Mouse (Mus musculus): ENCODE results near the gene Fam92a. TPM values are rescaled to one million over a fixed set of nuclear protein-coding genes. Genes with fewer than 3 reads are reported as not detected.
A peak's percentile ranks its signal among the peaks of the same experiment; 100 is the strongest.
"Not testable (repeated sequence)": the region's sequence is repeated elsewhere in the genome, so short reads cannot be mapped to it uniquely, and the experiment has no call there.

The Fam92a gene
- polyA plus RNA-seq (2011; ENCODE audit: insufficient read length, low read depth, missing spikeins): 73.5 and 102 TPM in 2 replicates

- TF ChIP-seq CTCF (IDR thresholded peaks at IDR 0.05; ENCODE audit: borderline replicate concordance, insufficient read depth, low read length) (no peak), POLR2A (IDR thresholded peaks at IDR 0.05; ENCODE audit: low read depth, low read length) (peak; percentile 57)
- peak within 1 kb of the TSS; percentile 54; the same call in 1 of the 2 replicates for H3K27ac ChIP-seq (ENCODE audit: insufficient read depth, low read length)
- peak within 1 kb of the TSS; percentile 96 for H3K4me3 ChIP-seq (ENCODE audit: insufficient read depth, low read length)
- peaks cover 5% of the 10 kb centered on the region; the same call in 1 of the 2 replicates for H3K4me1 ChIP-seq (ENCODE audit: control insufficient read depth, insufficient read depth, low read length)
Observed at GRCm38 (mm10) chr4:12171318-12172091, at the start of gene Fam92a. Gene Fam92a, minus strand, starts transcription at chr4:12172015.

GRCm38 (mm10) chr4:12178992-12179391 is 7.2 kb upstream of the Fam92a start:
- Histone ChIP-seq H3K27ac (ENCODE audit: insufficient read depth, low read length) (no peak overlapping the region), H3K4me3 (ENCODE audit: insufficient read depth, low read length) (no peak overlapping the region), H3K4me1 (ENCODE audit: control insufficient read depth, insufficient read depth, low read length) (no peaks in the 10 kb centered on the region)
- TF ChIP-seq CTCF (IDR thresholded peaks at IDR 0.05; ENCODE audit: borderline replicate concordance, insufficient read depth, low read length) (no peak), POLR2A (IDR thresholded peaks at IDR 0.05; ENCODE audit: low read depth, low read length) (no peak)

GRCm38 (mm10) chr4:12170986-12171317 is 863 bp downstream of the Fam92a start:
- H3K27ac ChIP-seq (ENCODE audit: insufficient read depth, low read length): peak overlapping the region; percentile 54; the same call in 1 of the 2 replicates
- H3K4me3 ChIP-seq (ENCODE audit: insufficient read depth, low read length): peak overlapping the region; percentile 96
- no peak for TF ChIP-seq CTCF (IDR thresholded peaks at IDR 0.05; ENCODE audit: borderline replicate concordance, insufficient read depth, low read length)
- TF ChIP-seq POLR2A (IDR thresholded peaks at IDR 0.05; ENCODE audit: low read depth, low read length): no peak
- peaks cover 5% of the 10 kb centered on the region; the same call in 1 of the 2 replicates for H3K4me1 ChIP-seq (ENCODE audit: control insufficient read depth, insufficient read depth, low read length)

- Histone ChIP-seq H3K27ac (ENCODE audit: insufficient read depth, low read length) (no peak overlapping the region), H3K4me1 (ENCODE audit: control insufficient read depth, insufficient read depth, low read length) (no peaks in the 10 kb centered on the region), H3K4me3 (ENCODE audit: insufficient read depth, low read length) (no peak overlapping the region)
- TF ChIP-seq CTCF (IDR thresholded peaks at IDR 0.05; ENCODE audit: borderline replicate concordance, insufficient read depth, low read length) (no peak), POLR2A (IDR thresholded peaks at IDR 0.05; ENCODE audit: low read depth, low read length) (no peak)
Observed at GRCm38 (mm10) chr4:12147660-12148059, 24.2 kb downstream of the Fam92a start.

GRCm38 (mm10) chr4:12141516-12141915 is 30.3 kb downstream of the Fam92a start:
- not testable (repeated sequence) for H3K4me1 ChIP-seq (ENCODE audit: control insufficient read depth, insufficient read depth, low read length); H3K4me3 ChIP-seq (ENCODE audit: insufficient read depth, low read length); H3K27ac ChIP-seq (ENCODE audit: insufficient read depth, low read length)

GRCm38 (mm10) chr4:12140592-12141062 is 31.2 kb downstream of the Fam92a start:
- not testable (repeated sequence) for H3K4me1 ChIP-seq (ENCODE audit: control insufficient read depth, insufficient read depth, low read length); H3K27ac ChIP-seq (ENCODE audit: insufficient read depth, low read length)
- peak overlapping the region; percentile 29 for H3K4me3 ChIP-seq (ENCODE audit: insufficient read depth, low read length)

- H3K27ac ChIP-seq (ENCODE audit: insufficient read depth, low read length); H3K4me1 ChIP-seq (ENCODE audit: control insufficient read depth, insufficient read depth, low read length): not testable (repeated sequence)
- peak; percentile 62 for TF ChIP-seq POLR2A (IDR thresholded peaks at IDR 0.05; ENCODE audit: low read depth, low read length)
- H3K4me3 ChIP-seq (ENCODE audit: insufficient read depth, low read length): peak within 1 kb of the TSS; percentile 42
Observed at GRCm38 (mm10) chr4:12140141-12140567, 31.7 kb downstream of the Fam92a start, which contains the start of gene Rbm12b1. Gene Rbm12b1, plus strand, starts transcription at chr4:12140264.

Other genes starting within 250 kb of the Fam92a start
- gene Gm10604, start 190.8 kb downstream of the Fam92a start, polyA plus RNA-seq (2011; ENCODE audit: insufficient read length, low read depth, missing spikeins): not detected in 2 replicates
- gene Rbm12b2, start 82.6 kb downstream of the Fam92a start, polyA plus RNA-seq (2011; ENCODE audit: insufficient read length, low read depth, missing spikeins): 11.3 and 18.3 TPM in 2 replicates
- 6.7 and 7.6 TPM in 2 replicates for gene Rbm12b1, start 31.8 kb downstream of the Fam92a start, polyA plus RNA-seq (2011; ENCODE audit: insufficient read length, low read depth, missing spikeins)